Mouse (Mus musculus) forebrain, embryonic 16.5 days (tissue): ENCODE measurements at regions not wholly inside any gene's neighbourhood (a gene's known extent, or its start where the extent isn't known, plus 50 kb on each side); places are given as distances from the start of the nearest gene placed in this dataset.

Experiments
- ATAC-seq: fragments of 200-750 bp; cut with Nextera tagmentation; 2 replicates; pipeline ENCODE4 v1.8.0; 2017; ENCODE audit warnings: mild to moderate bottlenecking, moderate library complexity
- H3K27ac ChIP-seq: fragments of 300-500 bp; sonication (generic); 2 replicates; pipeline ENCODE4 v1.5.1; 2014; ENCODE audit warnings: low read length, control low read depth
- H3K27me3 ChIP-seq: fragments of 300-500 bp; sonication (generic); replicated peaks from 2 replicates; pipeline ENCODE4 v1.6.1; 2014; ENCODE audit warnings: low read length; ENCODE audit not compliant: control insufficient read depth, insufficient read depth
- H3K36me3 ChIP-seq: fragments of 300-500 bp; sonication (generic); 2 replicates; pipeline ENCODE4 v1.6.1; 2014; ENCODE audit not compliant: control insufficient read depth, insufficient read depth
- H3K4me1 ChIP-seq: fragments of 300-500 bp; sonication (generic); replicated peaks from 2 replicates; pipeline ENCODE4 v1.6.1; 2014; ENCODE audit warnings: low read length; ENCODE audit not compliant: control insufficient read depth, insufficient read depth
- H3K4me2 ChIP-seq: fragments of 300-500 bp; sonication (generic); 2 replicates; pipeline ENCODE4 v1.6.1; 2014; ENCODE audit warnings: mild to moderate bottlenecking, low read length, control low read depth
- H3K4me3 ChIP-seq: fragments of 300-500 bp; sonication (generic); replicated peaks from 2 replicates; pipeline ENCODE4 v1.5.1; 2014; ENCODE audit warnings: mild to moderate bottlenecking, low read length, control low read depth
- H3K9ac ChIP-seq: fragments of 300-500 bp; sonication (generic); replicated peaks from 2 replicates; pipeline ENCODE4 v1.6.1; 2014; ENCODE audit warnings: low read depth, low read length, control low read depth
- H3K9me3 ChIP-seq: fragments of 300-500 bp; sonication (generic); 2 replicates; pipeline ENCODE4 v1.6.1; 2016; ENCODE audit warnings: low read length; ENCODE audit not compliant: control insufficient read depth
- WGBS: fragments of 180-500 bp; shearing (Covaris S2); extraction: QIAGEN DNeasy Blood & Tissue Kit; methylation state at CpG from one replicate; pipeline ENCODE4 v1.1.7; 2014; 5-methylcytosine and 5-hydroxymethylcytosine counted together

DNA sequence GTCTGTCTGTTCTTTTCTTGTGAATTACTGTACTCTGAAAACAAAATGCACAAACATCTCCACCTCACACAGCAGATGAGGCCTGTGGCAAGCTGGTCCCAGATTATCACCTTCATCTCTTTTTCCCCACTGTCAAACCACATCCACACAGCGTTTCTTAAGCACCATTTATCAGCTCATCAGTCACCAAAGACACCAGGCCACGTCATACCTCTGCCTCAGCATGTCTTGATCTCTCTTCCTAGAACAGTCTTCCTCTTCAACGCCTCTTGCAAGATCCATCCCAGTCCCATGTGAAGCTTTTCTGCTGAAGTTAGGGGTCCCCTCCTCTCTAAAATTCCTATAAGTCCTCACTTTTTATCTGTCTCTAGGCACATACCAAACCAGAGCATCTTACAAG, 340.8 kb upstream of the Acvr2a start:
- 85% methylated on average over 3 of the region's 3 CpGs for WGBS
- Histone ChIP-seq H3K4me3 (no peak overlapping the region), H3K27ac (no peak overlapping the region), H3K27me3 (no peaks in the 10 kb centered on the region), H3K36me3 (no peaks in the 10 kb centered on the region), H3K9me3 (no peaks in the 10 kb centered on the region), H3K4me2 (no peak overlapping the region), H3K9ac (no peak overlapping the region), H3K4me1 (peaks cover 3% of the 10 kb centered on the region; the same call in 1 of the 2 replicates)
- no peak for ATAC-seq

DNA sequence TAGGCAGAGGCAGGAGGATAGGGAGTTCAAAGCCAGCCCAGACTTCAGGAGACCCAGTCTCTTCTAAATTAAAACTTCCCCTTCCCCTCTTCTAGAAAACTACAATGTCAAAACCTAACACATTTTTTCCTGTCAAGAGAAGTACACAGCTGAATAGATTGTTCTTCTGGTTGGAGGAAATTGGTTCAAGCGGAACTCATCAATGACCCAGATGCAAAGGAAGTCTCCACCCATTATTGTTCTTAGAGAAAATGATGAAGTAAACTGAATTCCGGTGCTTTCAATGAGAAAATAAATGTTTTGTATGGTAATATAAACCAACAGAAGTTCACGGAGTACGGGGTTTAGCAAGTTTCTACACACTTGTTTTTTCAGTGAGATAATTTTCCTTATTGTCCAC, 339.3 kb upstream of the Acvr2a start:
- no peak overlapping the region for H3K4me3 ChIP-seq
- no peak overlapping the region for H3K27ac ChIP-seq
- no peaks in the 10 kb centered on the region for H3K9me3 ChIP-seq
- H3K36me3 ChIP-seq, result no peaks in the 10 kb centered on the region
- WGBS, result 96% methylated on average over 4 of the region's 4 CpGs
- H3K27me3 ChIP-seq, result no peaks in the 10 kb centered on the region
- no peak overlapping the region for H3K9ac ChIP-seq
- no peaks in the 10 kb centered on the region for H3K4me1 ChIP-seq
- no peak for ATAC-seq
- no peak overlapping the region for H3K4me2 ChIP-seq

DNA sequence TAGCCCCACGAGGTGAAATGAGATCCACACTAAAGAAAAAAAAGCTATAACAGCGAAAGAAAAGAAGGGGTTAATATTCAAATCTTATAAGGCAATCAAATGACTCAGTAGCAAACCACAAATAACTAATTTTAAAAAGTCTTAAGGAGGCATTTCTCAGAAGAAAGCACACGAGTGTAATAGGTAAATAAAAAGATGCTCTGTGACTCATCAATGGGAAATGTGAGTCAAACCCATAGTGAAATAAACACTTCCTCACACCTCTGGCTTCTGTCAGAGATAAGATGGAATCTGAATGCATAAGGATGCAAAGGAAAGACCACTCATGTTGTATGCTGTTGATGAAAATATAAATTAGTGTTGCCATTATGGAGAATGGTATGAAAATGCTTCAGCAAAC, 337.1 kb upstream of the Acvr2a start:
- WGBS, result 67% methylated on average over 3 of the region's 3 CpGs
- no peak overlapping the region for H3K4me3 ChIP-seq
- no peak for ATAC-seq
- no peaks in the 10 kb centered on the region for H3K27me3 ChIP-seq
- peaks cover 8% of the 10 kb centered on the region; the same call in 1 of the 2 replicates for H3K4me1 ChIP-seq
- no peaks in the 10 kb centered on the region for H3K36me3 ChIP-seq
- H3K27ac ChIP-seq, result no peak overlapping the region
- H3K9ac ChIP-seq, result no peak overlapping the region
- H3K4me2 ChIP-seq, result no peak overlapping the region
- no peaks in the 10 kb centered on the region for H3K9me3 ChIP-seq

DNA sequence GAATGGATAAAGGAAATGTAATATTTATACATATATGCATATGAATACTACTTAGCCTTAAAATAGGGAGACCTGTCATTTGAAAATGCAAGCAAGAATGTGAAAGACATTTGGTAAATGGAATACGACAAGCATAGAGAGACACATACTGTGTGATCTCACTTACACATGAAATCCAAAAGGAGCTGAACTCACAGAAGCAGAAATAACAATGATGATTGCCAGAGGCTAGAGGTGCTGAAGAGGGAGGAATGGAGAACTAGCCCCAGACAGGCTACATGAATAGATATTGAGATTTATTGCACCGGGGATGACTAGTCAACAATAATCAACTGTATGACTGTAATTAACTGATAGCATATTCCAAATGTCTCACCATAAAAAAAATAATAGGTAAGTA, 336.6 kb upstream of the Acvr2a start:
- ATAC-seq, result peak; percentile 59; the same call in 1 of the 2 replicates
- Histone ChIP-seq H3K9ac (no peak overlapping the region), H3K36me3 (no peaks in the 10 kb centered on the region), H3K4me3 (no peak overlapping the region), H3K27ac (no peak overlapping the region), H3K9me3 (no peaks in the 10 kb centered on the region), H3K4me2 (no peak overlapping the region), H3K27me3 (no peaks in the 10 kb centered on the region), H3K4me1 (peaks cover 8% of the 10 kb centered on the region; the same call in 1 of the 2 replicates)
- 36% methylated on average over 2 of the region's 2 CpGs for WGBS

DNA sequence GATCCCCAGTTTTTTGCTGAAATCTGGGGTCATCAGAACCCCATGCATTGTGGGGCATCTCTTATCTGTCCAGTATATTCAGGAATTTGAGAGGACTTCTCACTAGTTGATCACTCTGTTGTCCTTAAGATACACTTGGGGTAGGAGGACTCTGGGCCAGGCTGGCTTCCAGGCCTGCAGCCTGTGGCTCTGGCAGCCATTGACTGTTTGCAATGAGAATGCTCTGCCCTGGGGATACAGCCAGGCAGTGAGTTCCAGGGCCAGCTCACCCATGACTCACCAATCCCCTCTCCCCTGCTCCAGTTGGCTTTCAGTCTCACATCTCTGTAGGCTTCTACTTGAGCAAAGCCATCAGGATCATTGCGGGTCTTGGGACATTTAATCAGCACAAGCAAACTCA, 334.3 kb upstream of the Acvr2a start:
- 100% methylated on average over 1 of the region's 1 CpGs for WGBS
- no peak overlapping the region for H3K4me3 ChIP-seq
- H3K9ac ChIP-seq, result no peak overlapping the region
- H3K9me3 ChIP-seq, result no peaks in the 10 kb centered on the region
- H3K27ac ChIP-seq, result no peak overlapping the region
- ATAC-seq, result no peak
- H3K4me2 ChIP-seq, result no peak overlapping the region
- no peaks in the 10 kb centered on the region for H3K27me3 ChIP-seq
- H3K4me1 ChIP-seq, result peaks cover 8% of the 10 kb centered on the region; the same call in 1 of the 2 replicates
- no peaks in the 10 kb centered on the region for H3K36me3 ChIP-seq

DNA sequence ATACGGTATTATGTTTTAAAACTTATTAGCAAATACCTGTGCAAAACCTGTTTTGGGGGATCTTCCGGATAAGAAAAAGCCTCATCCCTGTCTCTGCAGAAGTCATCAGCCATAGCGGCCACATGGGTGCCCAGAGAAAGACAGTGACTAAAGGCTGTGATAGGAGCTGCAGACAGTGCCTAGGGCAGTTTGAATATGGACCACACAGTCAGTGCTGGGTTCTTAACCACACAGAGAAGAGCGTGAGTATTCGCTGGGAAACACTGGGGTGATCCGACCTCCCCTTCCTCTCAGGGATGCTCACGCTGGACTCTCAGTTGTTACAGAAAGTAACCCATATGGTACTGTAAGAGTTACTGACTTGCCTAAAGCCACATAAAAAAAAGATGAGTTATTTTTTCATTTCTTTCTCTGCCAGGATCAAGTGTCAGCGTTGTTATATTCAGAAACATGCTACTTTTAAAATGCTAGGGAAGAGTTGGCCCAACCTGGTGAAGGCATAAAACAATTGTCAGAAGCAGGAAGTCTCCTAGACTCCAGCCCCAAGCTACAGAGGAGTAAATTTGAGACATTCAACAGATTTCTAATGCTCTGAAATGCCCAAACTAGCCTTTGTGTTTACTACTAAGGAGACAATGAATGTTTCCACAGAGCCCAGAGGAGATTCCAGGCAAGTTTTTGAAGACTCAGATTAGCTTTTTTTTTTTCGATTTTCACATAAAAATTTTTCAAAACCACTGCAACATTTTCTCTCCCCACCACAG, 333.3 kb upstream of the Acvr2a start:
- no peak overlapping the region for H3K4me2 ChIP-seq
- H3K27me3 ChIP-seq, result no peaks in the 10 kb centered on the region
- no peak overlapping the region for H3K9ac ChIP-seq
- H3K9me3 ChIP-seq, result no peaks in the 10 kb centered on the region
- peaks cover 8% of the 10 kb centered on the region; the same call in 1 of the 2 replicates for H3K4me1 ChIP-seq
- H3K4me3 ChIP-seq, result no peak overlapping the region
- 69% methylated on average over 9 of the region's 9 CpGs for WGBS
- no peaks in the 10 kb centered on the region for H3K36me3 ChIP-seq
- no peak for ATAC-seq
- H3K27ac ChIP-seq, result no peak overlapping the region

DNA sequence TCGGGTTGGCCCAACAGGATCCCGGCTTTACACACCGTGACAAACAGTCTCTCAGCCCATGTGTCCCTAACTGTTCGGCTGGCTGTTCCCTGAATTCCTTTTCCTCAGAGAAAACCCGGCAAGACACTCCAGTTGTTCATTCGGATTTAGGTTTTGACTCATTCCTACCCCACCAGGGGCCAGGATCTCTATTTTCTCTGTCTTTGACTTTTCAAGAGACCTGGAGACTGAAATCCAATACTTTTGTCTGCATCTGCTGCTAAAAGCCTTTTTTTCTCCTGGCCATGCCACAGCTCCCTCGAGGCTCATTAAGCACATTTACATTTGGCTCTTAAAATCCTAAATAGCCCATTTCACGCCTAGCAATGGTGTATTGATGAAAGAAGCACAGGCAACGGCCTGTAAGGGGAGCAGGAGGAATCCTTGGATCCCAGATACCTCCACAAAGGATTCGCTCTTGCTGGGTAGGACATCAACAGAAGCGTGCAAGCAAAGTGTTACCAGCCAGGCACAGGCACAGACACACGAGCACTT, 332.6 kb upstream of the Acvr2a start:
- no peak overlapping the region for H3K27ac ChIP-seq
- H3K4me1 ChIP-seq, result peaks cover 8% of the 10 kb centered on the region; the same call in 1 of the 2 replicates
- peak; percentile 80 for ATAC-seq
- no peaks in the 10 kb centered on the region for H3K9me3 ChIP-seq
- H3K4me2 ChIP-seq, result peak overlapping the region; percentile 1; the same call in 1 of the 2 replicates
- H3K9ac ChIP-seq, result no peak overlapping the region
- no peaks in the 10 kb centered on the region for H3K36me3 ChIP-seq
- WGBS, result 6% methylated on average over 12 of the region's 12 CpGs
- H3K4me3 ChIP-seq, result no peak overlapping the region
- no peaks in the 10 kb centered on the region for H3K27me3 ChIP-seq

DNA sequence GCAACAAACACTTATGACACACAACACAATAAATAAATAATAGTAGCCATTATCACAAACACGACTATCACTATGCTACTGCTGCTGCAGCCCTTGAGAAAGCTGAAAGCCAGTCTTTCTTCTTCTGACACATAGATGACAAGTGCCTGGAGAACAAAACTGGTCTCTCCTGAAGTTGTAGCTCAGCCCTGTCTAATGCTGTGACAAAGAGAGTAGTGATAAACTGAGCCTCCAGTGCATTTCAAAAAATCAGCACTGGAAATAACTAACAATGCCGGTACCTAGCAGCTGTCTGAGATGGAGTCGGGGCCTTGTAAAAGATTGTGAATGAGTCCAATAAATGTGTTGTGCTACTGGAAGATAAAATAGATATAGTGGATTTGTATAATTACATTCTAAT, 320.3 kb upstream of the Acvr2a start:
- Histone ChIP-seq H3K4me2 (no peak overlapping the region), H3K27ac (no peak overlapping the region), H3K4me3 (no peak overlapping the region), H3K36me3 (no peaks in the 10 kb centered on the region), H3K27me3 (no peaks in the 10 kb centered on the region), H3K9me3 (no peaks in the 10 kb centered on the region), H3K4me1 (no peaks in the 10 kb centered on the region), H3K9ac (no peak overlapping the region)
- WGBS, result 85% methylated on average over 3 of the region's 3 CpGs
- no peak for ATAC-seq

DNA sequence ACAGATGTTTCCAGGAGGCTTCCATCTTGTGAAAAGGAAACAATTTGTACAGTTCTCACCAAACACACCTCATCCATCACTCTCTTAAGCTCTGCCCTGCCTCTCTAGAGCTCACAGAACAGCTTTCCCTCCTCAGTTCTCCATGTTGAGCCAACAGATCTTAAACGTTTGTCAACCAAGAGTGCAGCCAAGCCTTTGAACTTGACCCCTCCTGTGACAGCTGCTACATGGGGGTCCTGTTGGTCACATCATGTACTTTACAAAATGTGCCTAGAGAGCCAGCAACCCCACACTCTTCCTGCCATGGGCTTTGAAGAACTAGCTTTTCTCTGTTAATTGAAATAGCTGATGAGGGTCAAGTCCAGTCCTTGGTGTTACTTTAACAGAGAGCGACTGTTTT, 319.8 kb upstream of the Acvr2a start:
- Histone ChIP-seq H3K27ac (no peak overlapping the region), H3K4me3 (no peak overlapping the region), H3K27me3 (no peaks in the 10 kb centered on the region), H3K9me3 (no peaks in the 10 kb centered on the region), H3K9ac (no peak overlapping the region), H3K36me3 (no peaks in the 10 kb centered on the region), H3K4me1 (no peaks in the 10 kb centered on the region), H3K4me2 (no peak overlapping the region)
- ATAC-seq, result no peak
- WGBS, result 68% methylated on average over 2 of the region's 2 CpGs
